In the genomic region with DNA sequence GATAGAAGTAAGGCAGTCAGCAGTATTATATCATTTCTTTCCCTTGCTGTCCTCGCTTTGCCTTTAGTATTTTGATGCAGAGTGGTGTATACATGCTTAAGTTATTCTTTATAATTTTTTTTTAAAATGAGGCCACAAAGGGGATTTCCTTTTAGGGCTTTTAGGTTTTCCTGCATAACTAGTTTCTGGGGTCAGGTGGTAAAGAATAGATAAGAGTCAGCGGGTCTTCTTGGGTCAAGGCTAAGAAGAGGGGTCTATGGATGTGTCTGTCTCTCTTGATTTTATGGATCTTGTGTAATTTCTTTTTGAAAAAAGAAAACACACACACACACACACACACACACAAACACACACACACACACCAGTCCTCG, we compare ENCODE assay signal across 8 mouse cellular contexts. TPM values are rescaled to one million over a fixed set of nuclear protein-coding genes. Genes with fewer than 3 reads are reported as not detected.
DNase-seq lines count a peak whose midpoint lies in the region; ATAC-seq and TF ChIP-seq lines count a peak whose summit lies in the region.

No protein-coding gene starts in this region.

- TF ChIP-seq POLR2A in liver, adult 2 months (IDR thresholded peaks at IDR 0.05; ENCODE audit: extremely low read depth, insufficient read depth, low read length) = no peak

- H3K9ac ChIP-seq in liver, adult 2 months (ENCODE audit: low read depth, low read length) = peak overlapping the region; percentile 97
- peak overlapping the region; percentile 89 for H3K9ac ChIP-seq in embryonic facial prominence, embryonic 14.5 days (ENCODE audit: low read depth, low read length)
- H3K9ac ChIP-seq in intestine, embryonic 16.5 days (ENCODE audit: low read depth, low read length) = peak overlapping the region; percentile 96; the same call in 1 of the 2 replicates
- peak overlapping the region; percentile 98 for H3K9ac ChIP-seq in neural tube, embryonic 12.5 days

- H3K4me3 ChIP-seq in liver, adult 2 months (ENCODE audit: insufficient read depth, low read depth, low read length) = peak overlapping the region; percentile 69
- H3K4me3 ChIP-seq in embryonic facial prominence, embryonic 14.5 days (ENCODE audit: low read depth, low read length) = peak overlapping the region; percentile 92
- peak overlapping the region; percentile 88 for H3K4me3 ChIP-seq in intestine, embryonic 16.5 days (ENCODE audit: low read length)
- H3K4me3 ChIP-seq in neural tube, embryonic 12.5 days = peak overlapping the region; percentile 72

- no peaks in the 10 kb centered on the region for H3K9me3 ChIP-seq in embryonic facial prominence, embryonic 14.5 days (ENCODE audit: control insufficient read depth, low read length)
- H3K9me3 ChIP-seq in intestine, embryonic 16.5 days (ENCODE audit: control insufficient read depth, low read length) = no peaks in the 10 kb centered on the region
- no peaks in the 10 kb centered on the region for H3K9me3 ChIP-seq in neural tube, embryonic 12.5 days

- 22% methylated on average over 3 of the region's 3 CpGs for WGBS in liver, adult 2 months
- WGBS in embryonic facial prominence, embryonic 14.5 days = 44% methylated on average over 3 of the region's 3 CpGs
- WGBS in intestine, embryonic 16.5 days = 18% methylated on average over 3 of the region's 3 CpGs
- 38% methylated on average over 3 of the region's 3 CpGs for WGBS in neural tube, embryonic 12.5 days

- peaks cover 41% of the 10 kb centered on the region for H3K79me2 ChIP-seq in liver, adult 2 months (ENCODE audit: control insufficient read depth, insufficient read depth, low read length)

- no peak for TF ChIP-seq CTCF in liver, adult 2 months (IDR thresholded peaks at IDR 0.05; ENCODE audit: low read depth, low read length)

- peak overlapping the region; percentile 51 for H3K4me2 ChIP-seq in embryonic facial prominence, embryonic 14.5 days (ENCODE audit: low read depth, low read length)
- peak overlapping the region; percentile 80 for H3K4me2 ChIP-seq in intestine, embryonic 16.5 days (ENCODE audit: low read depth, low read length)
- peak overlapping the region; percentile 77 for H3K4me2 ChIP-seq in neural tube, embryonic 12.5 days (replicated peaks)

- H3K36me3 ChIP-seq in liver, adult 2 months (ENCODE audit: control insufficient read depth, insufficient read depth, low read length) = no peaks in the 10 kb centered on the region
- no peaks in the 10 kb centered on the region for H3K36me3 ChIP-seq in embryonic facial prominence, embryonic 14.5 days (ENCODE audit: control insufficient read depth, insufficient read depth, low read length)
- H3K36me3 ChIP-seq in intestine, embryonic 16.5 days (ENCODE audit: control insufficient read depth, insufficient read depth, low read length) = no peaks in the 10 kb centered on the region
- H3K36me3 ChIP-seq in neural tube, embryonic 12.5 days = no peaks in the 10 kb centered on the region

- no peak for ATAC-seq in embryonic facial prominence, embryonic 14.5 days (ENCODE audit: low read depth)
- no peak for ATAC-seq in intestine, embryonic 16.5 days
- no peak for ATAC-seq in neural tube, embryonic 12.5 days (ENCODE audit: low FRiP score, low read depth)

- H3K27me3 ChIP-seq in liver, adult 2 months (ENCODE audit: control insufficient read depth, insufficient read depth, low read length) = no peaks in the 10 kb centered on the region
- no peaks in the 10 kb centered on the region for H3K27me3 ChIP-seq in embryonic facial prominence, embryonic 14.5 days (replicated peaks; ENCODE audit: control insufficient read depth, insufficient read depth, low read length)
- H3K27me3 ChIP-seq in intestine, embryonic 16.5 days (replicated peaks; ENCODE audit: control insufficient read depth, insufficient read depth, low read length) = no peaks in the 10 kb centered on the region
- no peaks in the 10 kb centered on the region; the same call in 1 of the 2 replicates for H3K27me3 ChIP-seq in neural tube, embryonic 12.5 days (replicated peaks)

- H3K4me1 ChIP-seq in liver, adult 2 months (ENCODE audit: control insufficient read depth, insufficient read depth, low read length) = peaks cover 26% of the 10 kb centered on the region
- H3K4me1 ChIP-seq in embryonic facial prominence, embryonic 14.5 days (ENCODE audit: control insufficient read depth, insufficient read depth, low read length) = peaks cover 4% of the 10 kb centered on the region; the same call in 1 of the 2 replicates
- peaks cover 31% of the 10 kb centered on the region for H3K4me1 ChIP-seq in intestine, embryonic 16.5 days (ENCODE audit: control insufficient read depth, insufficient read depth, low read length)
- peaks cover 22% of the 10 kb centered on the region for H3K4me1 ChIP-seq in neural tube, embryonic 12.5 days

- no peak for DNase-seq in liver, adult 2 months (ENCODE audit: extremely low read depth, low read depth, low spot score)
- no peak for DNase-seq in liver
- DNase-seq in embryonic facial prominence, embryonic 14.5 days (ENCODE audit: low spot score) = no peak
- no peak for DNase-seq in retina, postnatal 1 day
- DNase-seq in adrenal gland, adult 8-10 months = no peak
- no peak for DNase-seq in yolk sac, embryonic 10.5 days (ENCODE audit: low spot score)

- H3K27ac ChIP-seq in liver, adult 2 months (replicated peaks; ENCODE audit: insufficient read depth, low read depth, low read length) = peak overlapping the region; percentile 85
- H3K27ac ChIP-seq in embryonic facial prominence, embryonic 14.5 days (replicated peaks; ENCODE audit: low read depth, low read length) = peak overlapping the region; percentile 94
- H3K27ac ChIP-seq in intestine, embryonic 16.5 days (ENCODE audit: low read length) = peak overlapping the region; percentile 96
- H3K27ac ChIP-seq in neural tube, embryonic 12.5 days = no peak overlapping the region

RNA-seq across cellular contexts. Expression of a gene that starts 1.6 kb away (rescaled TPM):
- total RNA-seq in liver, adult 2 months (2014; rRNA removed) = 28.9 and 34.8 TPM in 2 replicates
- 6.3 and 8.2 TPM in 2 replicates for polyA plus RNA-seq in liver, adult 2 months (2012; rRNA removed)
- 11.9 and 12.8 TPM in 2 replicates for polyA plus RNA-seq in embryonic facial prominence, embryonic 14.5 days (2014; fragmentation: Nextera tagmentation; extraction: Ambion mirVana)
- 16.6 and 18.2 TPM in 2 replicates for polyA plus RNA-seq in intestine, embryonic 16.5 days (2015; fragmentation: Nextera tagmentation; extraction: Ambion mirVana)
- polyA plus RNA-seq in neural tube, embryonic 12.5 days (2016; fragmentation: Nextera tagmentation; extraction: Ambion mirVana) = 23.4 and 24.6 TPM in 2 replicates
- 10 to 100 TPM; 17.6 to 32.1 (median 19.1) TPM for total RNA-seq in adrenal gland, adult 8-10 months (2022)
